Mouse (Mus musculus) liver, embryonic 11.5 days (tissue): ENCODE measurements around the gene Pfkfb1. TPM values are rescaled to one million over a fixed set of nuclear protein-coding genes. Genes with fewer than 3 reads are reported as not detected.

Experiments used
- ATAC-seq: fragments of 200-750 bp; cut with Nextera tagmentation; replicated peaks from 2 replicates; pipeline ENCODE4 v1.8.0; 2017; ENCODE audit warnings: moderate number of reproducible peaks, mild to moderate bottlenecking, moderate TSS enrichment, moderate library complexity; ENCODE audit not compliant: low FRiP score
- DNase-seq: peaks from one replicate; pipeline ENCODE4 v3.0.0-alpha.2; 2017; ENCODE audit warnings: low spot score
- H3K27ac ChIP-seq: fragments of 300-500 bp; sonication (generic); 2 replicates; pipeline ENCODE4 v1.5.1; 2014; ENCODE audit warnings: mild to moderate bottlenecking, low read depth, low read length, control low read depth
- H3K27me3 ChIP-seq: fragments of 300-500 bp; sonication (generic); replicated peaks from 2 replicates; pipeline ENCODE4 v1.6.1; 2014; ENCODE audit warnings: low read length, mixed read lengths; ENCODE audit not compliant: control insufficient read depth, insufficient read depth
- H3K36me3 ChIP-seq: fragments of 300-500 bp; sonication (generic); 2 replicates; pipeline ENCODE4 v1.6.1; 2014; ENCODE audit warnings: mild to moderate bottlenecking, low read length, moderate library complexity, mixed read lengths; ENCODE audit not compliant: control insufficient read depth, insufficient read depth
- H3K4me1 ChIP-seq: fragments of 300-500 bp; sonication (generic); replicated peaks from 2 replicates; pipeline ENCODE4 v1.6.1; 2014; ENCODE audit warnings: low read length, mixed read lengths; ENCODE audit not compliant: control insufficient read depth, insufficient read depth
- H3K4me2 ChIP-seq: fragments of 300-500 bp; sonication (generic); 2 replicates; pipeline ENCODE4 v1.6.1; 2014; ENCODE audit warnings: mild to moderate bottlenecking, control low read depth, moderate library complexity
- H3K4me3 ChIP-seq: fragments of 300-500 bp; sonication (generic); 2 replicates; pipeline ENCODE4 v1.5.1; 2014; ENCODE audit warnings: low read depth, low read length, control low read depth
- H3K9ac ChIP-seq: fragments of 300-500 bp; sonication (generic); 2 replicates; pipeline ENCODE4 v1.6.1; 2014; ENCODE audit warnings: low read depth, low read length, control low read depth
- H3K9me3 ChIP-seq: fragments of 300-500 bp; sonication (generic); 2 replicates; pipeline ENCODE4 v1.6.1; 2016; ENCODE audit warnings: low read length, inconsistent platforms, mixed read lengths; ENCODE audit not compliant: control insufficient read depth
- WGBS: fragments of 180-500 bp; shearing (Covaris S2); extraction: QIAGEN DNeasy Blood & Tissue Kit; methylation state at CpG from one replicate; pipeline ENCODE4 v1.1.7; 2014; 5-methylcytosine and 5-hydroxymethylcytosine counted together
- polyA plus RNA-seq: library from polyadenylated mRNA; unstranded; fragments of >200 nt; fragmentation: Nextera tagmentation; extraction: Ambion mirVana; gene quantifications from 2 replicates; pipeline ENCODE4 v1.2.1, GENCODE M21; 2014

The Pfkfb1 gene
- polyA plus RNA-seq, 1 experiment from 2014 or later: 8.5 TPM

DNA sequence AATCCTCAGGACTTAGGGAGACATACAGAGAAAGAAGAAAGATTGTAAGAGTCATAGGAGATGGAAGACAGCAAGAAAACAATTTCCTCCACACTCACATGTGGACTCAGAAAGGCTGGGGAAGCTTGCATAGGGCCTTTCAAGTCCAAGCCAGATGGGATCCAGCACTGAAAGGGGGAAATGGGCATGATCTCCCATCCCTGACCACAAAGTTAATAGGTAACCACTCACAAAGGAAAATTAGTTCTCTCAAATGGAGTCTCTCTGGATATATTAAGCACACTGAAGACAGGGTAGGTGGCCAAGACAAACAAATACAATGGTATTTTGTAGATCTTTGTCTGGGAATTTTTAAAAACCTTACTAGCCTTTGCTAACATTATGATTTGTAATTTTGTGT, 6.1 kb upstream of the Pfkfb1 start:
- no peak overlapping the region for H3K4me2 ChIP-seq

DNA sequence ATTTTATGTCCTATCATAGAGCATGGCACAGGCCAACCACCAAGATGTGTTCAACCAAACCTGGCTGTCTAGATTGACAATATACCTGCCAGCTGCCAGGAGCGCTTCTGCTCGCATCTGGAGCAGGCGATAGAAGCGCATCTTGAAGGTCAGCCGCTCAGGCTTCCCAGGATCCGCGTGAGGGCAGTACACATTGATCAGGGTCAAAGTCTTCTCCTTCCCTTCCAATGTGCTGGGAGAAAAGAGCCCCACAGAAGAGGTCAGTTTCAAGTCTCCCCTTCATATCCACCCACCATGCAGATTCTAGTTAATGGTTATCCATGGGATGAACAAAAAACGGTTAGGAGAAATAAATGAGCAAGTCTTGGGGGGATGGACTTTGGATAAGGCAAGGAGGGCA, 2.9 kb upstream of the Pfkfb1 start:
- H3K9me3 ChIP-seq: no peaks in the 10 kb centered on the region
- ATAC-seq: no peak
- WGBS: 88% methylated on average over 8 of the region's 8 CpGs
- peaks cover 3% of the 10 kb centered on the region; the same call in 1 of the 2 replicates for H3K36me3 ChIP-seq
- no peak overlapping the region for H3K9ac ChIP-seq
- no peak overlapping the region for H3K4me3 ChIP-seq
- no peak overlapping the region for H3K27ac ChIP-seq
- DNase-seq: no peak
- no peaks in the 10 kb centered on the region for H3K4me1 ChIP-seq
- H3K4me2 ChIP-seq: no peak overlapping the region
- H3K27me3 ChIP-seq: no peaks in the 10 kb centered on the region; the same call in 1 of the 2 replicates

More for the DNA sequence above, 6.1 kb upstream of the Pfkfb1 start:
- H3K27me3 ChIP-seq: no peaks in the 10 kb centered on the region
- no peak overlapping the region for H3K4me3 ChIP-seq
- DNase-seq (no peak), ATAC-seq (no peak)
- H3K9me3 ChIP-seq: no peaks in the 10 kb centered on the region
- peaks cover 3% of the 10 kb centered on the region; the same call in 1 of the 2 replicates for H3K36me3 ChIP-seq
- no peaks in the 10 kb centered on the region for H3K4me1 ChIP-seq
- H3K9ac ChIP-seq: no peak overlapping the region
- H3K27ac ChIP-seq: no peak overlapping the region

- Histone ChIP-seq H3K27ac (no peak within 1 kb of the TSS; the same call in 1 of the 2 replicates), H3K9ac (no peak within 1 kb of the TSS), H3K27me3 (no peaks in the 10 kb centered on the region; the same call in 1 of the 2 replicates), H3K4me2 (peak within 1 kb of the TSS; percentile 72), H3K4me3 (peak within 1 kb of the TSS; percentile 61), H3K36me3 (no peaks in the 10 kb centered on the region), H3K4me1 (no peaks in the 10 kb centered on the region; the same call in 1 of the 2 replicates), H3K9me3 (no peaks in the 10 kb centered on the region)
- ATAC-seq: no peak
- 67% methylated on average over 5 of the region's 5 CpGs for WGBS
- no peak for DNase-seq
Measured at GRCm38 (mm10) chrX:150589696-150590095, 1.7 kb downstream of the Pfkfb1 start, which contains the start of gene Apex2. Gene Apex2 (minus strand): TSS chrX:150589868.

GRCm38 (mm10) chrX:150593266-150594035, 5.4 kb downstream of the Pfkfb1 start:
- DNase-seq: no peak
- no peak overlapping the region for H3K4me3 ChIP-seq
- H3K36me3 ChIP-seq: no peaks in the 10 kb centered on the region
- H3K4me1 ChIP-seq: no peaks in the 10 kb centered on the region; the same call in 1 of the 2 replicates
- H3K27ac ChIP-seq: no peak overlapping the region
- H3K27me3 ChIP-seq: no peaks in the 10 kb centered on the region; the same call in 1 of the 2 replicates
- no peaks in the 10 kb centered on the region for H3K9me3 ChIP-seq
- H3K4me2 ChIP-seq: no peak overlapping the region
- ATAC-seq: no peak
- 86% methylated on average over 12 of the region's 12 CpGs for WGBS
- H3K9ac ChIP-seq: no peak overlapping the region

DNA sequence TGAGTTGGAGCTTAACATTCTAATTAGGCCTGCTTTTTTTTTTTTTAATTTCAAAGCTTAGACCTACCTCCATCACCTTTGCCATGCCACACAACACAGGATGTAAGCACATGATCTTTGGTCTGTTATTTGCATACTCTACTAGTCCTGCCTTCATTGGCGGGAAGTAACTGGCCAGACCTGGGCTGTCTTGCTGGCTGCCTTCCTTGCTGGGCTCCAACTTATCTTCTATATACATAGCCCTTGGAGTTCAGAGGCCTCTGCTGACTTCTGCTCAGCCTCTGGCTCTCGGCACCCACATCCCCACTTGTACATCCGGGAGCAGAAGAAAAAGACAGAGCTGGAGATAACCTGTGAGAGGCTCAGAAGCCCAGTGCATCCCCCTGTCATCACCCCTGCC, 6.1 kb downstream of the Pfkfb1 start:
- no peak overlapping the region for H3K27ac ChIP-seq
- H3K27me3 ChIP-seq: no peaks in the 10 kb centered on the region; the same call in 1 of the 2 replicates
- no peaks in the 10 kb centered on the region for H3K9me3 ChIP-seq
- no peak for DNase-seq
- WGBS: 64% methylated on average over 3 of the region's 3 CpGs
- H3K9ac ChIP-seq: peak overlapping the region; percentile 25; the same call in 1 of the 2 replicates
- no peaks in the 10 kb centered on the region for H3K36me3 ChIP-seq
- peak; percentile 51 for ATAC-seq
- H3K4me3 ChIP-seq: no peak overlapping the region
- no peaks in the 10 kb centered on the region; the same call in 1 of the 2 replicates for H3K4me1 ChIP-seq
- no peak overlapping the region for H3K4me2 ChIP-seq

DNA sequence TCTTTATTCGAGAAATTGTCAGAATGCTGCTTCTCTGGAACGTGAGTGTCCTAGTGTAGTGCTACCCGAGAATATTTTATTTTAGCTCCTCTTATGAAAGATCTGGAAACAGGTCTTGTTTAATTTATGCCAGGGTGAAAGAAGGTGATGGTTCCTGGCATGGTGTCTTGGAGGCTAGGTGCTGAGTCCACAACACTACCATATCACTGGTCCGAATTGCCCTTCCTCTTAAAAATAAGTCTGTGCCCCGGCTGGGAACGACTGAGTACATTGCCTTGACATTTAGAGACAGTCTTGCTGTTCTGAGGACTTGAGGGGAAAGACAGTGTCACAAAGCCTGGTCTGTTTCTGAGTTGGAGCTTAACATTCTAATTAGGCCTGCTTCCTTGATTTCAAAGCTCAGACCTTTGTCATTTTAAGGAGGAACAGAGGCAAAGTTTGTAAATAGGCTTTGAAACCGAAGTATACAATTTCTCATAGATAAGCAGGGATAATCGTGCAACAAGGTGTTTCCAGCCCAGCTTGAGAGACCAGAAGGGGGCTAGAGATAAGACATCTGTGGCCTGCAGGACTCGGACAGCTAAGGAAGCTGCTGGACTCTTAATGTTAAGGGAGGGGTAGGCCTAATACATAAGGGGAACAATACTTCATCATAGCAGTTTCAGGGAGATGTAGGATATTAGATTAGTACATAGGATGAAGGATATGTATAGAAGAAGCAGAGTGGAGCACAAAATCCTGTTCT, 7.2 kb downstream of the Pfkfb1 start:
- peak; percentile 85 for ATAC-seq
- WGBS: 60% methylated on average over 9 of the region's 9 CpGs
- H3K9ac ChIP-seq: no peak overlapping the region
- no peak overlapping the region for H3K4me3 ChIP-seq
- H3K9me3 ChIP-seq: no peaks in the 10 kb centered on the region
- no peak for DNase-seq
- H3K4me2 ChIP-seq: peak overlapping the region; percentile 19; the same call in 1 of the 2 replicates
- no peak overlapping the region for H3K27ac ChIP-seq
- H3K36me3 ChIP-seq: no peaks in the 10 kb centered on the region
- H3K27me3 ChIP-seq: no peaks in the 10 kb centered on the region; the same call in 1 of the 2 replicates
- H3K4me1 ChIP-seq: no peaks in the 10 kb centered on the region; the same call in 1 of the 2 replicates

DNA sequence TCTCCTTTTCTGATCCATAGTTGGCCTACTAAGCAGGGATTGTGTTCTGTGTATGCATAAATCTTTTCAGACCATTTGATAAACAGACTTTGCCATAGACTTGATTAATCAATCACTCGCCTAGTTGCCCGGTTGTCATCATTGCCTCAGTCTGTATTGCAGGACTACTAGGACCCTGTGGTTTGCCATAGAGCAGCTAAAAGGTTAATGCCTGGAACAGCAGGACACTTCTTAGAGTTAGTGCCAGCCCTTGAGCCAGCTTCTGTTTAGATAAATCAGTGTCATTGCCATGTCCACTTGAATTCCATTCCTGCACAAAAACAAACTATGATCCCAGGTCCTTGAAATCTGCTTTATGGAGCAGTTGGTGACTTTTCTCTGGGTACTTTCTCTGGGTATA, 10.9 kb downstream of the Pfkfb1 start:
- Histone ChIP-seq H3K36me3 (no peaks in the 10 kb centered on the region), H3K9ac (no peak overlapping the region), H3K27ac (no peak overlapping the region), H3K9me3 (no peaks in the 10 kb centered on the region), H3K4me2 (no peak overlapping the region), H3K4me1 (no peaks in the 10 kb centered on the region; the same call in 1 of the 2 replicates), H3K27me3 (peaks cover 3% of the 10 kb centered on the region; the same call in 1 of the 2 replicates), H3K4me3 (no peak overlapping the region)
- 82% methylated on average over 2 of the region's 2 CpGs for WGBS
- no peak for ATAC-seq
- no peak for DNase-seq

GRCm38 (mm10) chrX:150636421-150636820, 48.4 kb downstream of the Pfkfb1 start:
- Histone ChIP-seq H3K9ac (no peak overlapping the region), H3K4me1 (no peaks in the 10 kb centered on the region), H3K27me3 (no peaks in the 10 kb centered on the region), H3K9me3 (no peaks in the 10 kb centered on the region), H3K4me2 (no peak overlapping the region), H3K36me3 (no peaks in the 10 kb centered on the region), H3K4me3 (no peak overlapping the region), H3K27ac (no peak overlapping the region)
- no peak for DNase-seq
- peak; percentile 69 for ATAC-seq
- WGBS: 38% methylated on average over 1 of the region's 1 CpGs
